Mouse (Mus musculus) C2C12 (cell line): ENCODE data around the gene Gpx1.

Experiments used
- CEBPB ChIP-seq: IDR thresholded peaks from one replicate; pipeline ENCODE4 v1.6.1; 2011; ENCODE audit warnings: low read depth, mild to moderate bottlenecking, control low read depth, moderate library complexity
- CTCF ChIP-seq: IDR thresholded peaks from one replicate; pipeline ENCODE4 v1.5.1; 2011; ENCODE audit not compliant: control insufficient read depth, insufficient read depth, insufficient read length
- MAX ChIP-seq: IDR thresholded peaks from one replicate; pipeline ENCODE4 v1.6.1; 2011; ENCODE audit warnings: mild to moderate bottlenecking, control low read depth
- MYOD1 ChIP-seq: IDR thresholded peaks from one replicate; pipeline ENCODE4 v1.6.1; 2011; ENCODE audit warnings: low read depth; ENCODE audit not compliant: control insufficient read depth, insufficient read length
- MYOG ChIP-seq: IDR thresholded peaks from one replicate; pipeline ENCODE4 v1.6.1; 2011; ENCODE audit not compliant: control insufficient read depth, insufficient read length; ENCODE audit errors: extremely low read depth
- USF1 ChIP-seq: IDR thresholded peaks from one replicate; pipeline ENCODE4 v1.6.1; 2011; ENCODE audit warnings: low read depth, mild to moderate bottlenecking, control low read depth, moderate library complexity

- TF ChIP-seq CTCF (no peak), MAX (no peak), MYOD1 (no peak), MYOG (no peak), USF1 (no peak), CEBPB (no peak)
Measured at GRCm38 (mm10) chr9:108290016-108290750, 48.5 kb upstream of the Gpx1 start, which contains the start of gene Nicn1.
